ENCODE assay signal across 9 mouse cellular contexts in genomic region chr15:36873058-36873883, GRCm38 (mm10).
DNase-seq lines count a peak whose midpoint lies in the region; ATAC-seq lines count a peak whose summit lies in the region.
"Had no signal": no experiment of that assay in that cellular context is flagged by ENCODE, and none has a peak within 500 bp of the region (broad histone marks: within the 10 kb centered on the region; RNA-seq: fewer than 3 reads in every experiment).

No protein-coding gene starts in this region.

- no peaks in the 10 kb centered on the region for H3K27me3 ChIP-seq in embryonic facial prominence, embryonic 14.5 days (replicated peaks; ENCODE audit: control insufficient read depth, insufficient read depth, low read length)
- H3K27me3 ChIP-seq in heart, embryonic 14.5 days (ENCODE audit: control insufficient read depth, insufficient read depth, low read length): no peaks in the 10 kb centered on the region
- H3K27me3 ChIP-seq in kidney, embryonic 16.5 days (ENCODE audit: insufficient read depth, low read length): no peaks in the 10 kb centered on the region
- no peaks in the 10 kb centered on the region for H3K27me3 ChIP-seq in stomach, embryonic 15.5 days (replicated peaks)

- no peaks in the 10 kb centered on the region for H3K36me3 ChIP-seq in embryonic facial prominence, embryonic 14.5 days (ENCODE audit: control insufficient read depth, insufficient read depth, low read length)
- no peaks in the 10 kb centered on the region for H3K36me3 ChIP-seq in heart, embryonic 14.5 days (ENCODE audit: control insufficient read depth, insufficient read depth, low read length)
- no peaks in the 10 kb centered on the region for H3K36me3 ChIP-seq in kidney, embryonic 16.5 days (ENCODE audit: insufficient read depth, low read length)
- H3K36me3 ChIP-seq in stomach, embryonic 15.5 days: no peaks in the 10 kb centered on the region

- intact Hi-C loops in left cerebral cortex, postnatal 4 days (cut with DNase I): no loop called here

- ATAC-seq in embryonic facial prominence, embryonic 14.5 days (ENCODE audit: low read depth): peak; percentile 82
- peak; percentile 81 for ATAC-seq in heart, embryonic 14.5 days (ENCODE audit: insufficient number of reproducible peaks, insufficient read depth, low FRiP score, low read depth)
- peak; percentile 70 for ATAC-seq in kidney, embryonic 16.5 days (ENCODE audit: low FRiP score, low TSS enrichment)
- peak; percentile 67; the same call in 1 of the 2 replicates for ATAC-seq in stomach, embryonic 15.5 days (ENCODE audit: insufficient read depth, low FRiP score, low read depth)

- no peak overlapping the region for H3K9ac ChIP-seq in embryonic facial prominence, embryonic 14.5 days (ENCODE audit: low read depth, low read length)
- H3K9ac ChIP-seq in heart, embryonic 14.5 days (ENCODE audit: low read length): peak overlapping the region; percentile 54
- peak overlapping the region; percentile 34; the same call in 1 of the 2 replicates for H3K9ac ChIP-seq in kidney, embryonic 16.5 days (replicated peaks; ENCODE audit: low read length)
- no peak overlapping the region for H3K9ac ChIP-seq in stomach, embryonic 15.5 days

- H3K27ac ChIP-seq in embryonic facial prominence, embryonic 14.5 days (replicated peaks; ENCODE audit: low read depth, low read length): peak overlapping the region; percentile 73
- H3K27ac ChIP-seq in heart, embryonic 14.5 days (replicated peaks in 1 of 2; ENCODE audit: control insufficient read depth in 1 of 2, insufficient read depth in 1 of 2, low read depth in 2 of 2, low read length in 2 of 2): peak overlapping the region; percentile 87 to 94
- peak overlapping the region; percentile 66 for H3K27ac ChIP-seq in kidney, embryonic 16.5 days (ENCODE audit: low read length)
- peak overlapping the region; percentile 72 for H3K27ac ChIP-seq in stomach, embryonic 15.5 days

- H3K4me2 ChIP-seq in embryonic facial prominence, embryonic 14.5 days (ENCODE audit: low read depth, low read length): peak overlapping the region; percentile 29
- peak overlapping the region; percentile 45 for H3K4me2 ChIP-seq in heart, embryonic 14.5 days (ENCODE audit: low read length)
- H3K4me2 ChIP-seq in kidney, embryonic 16.5 days (replicated peaks; ENCODE audit: low read depth, low read length): no peak overlapping the region; the same call in 1 of the 2 replicates
- H3K4me2 ChIP-seq in stomach, embryonic 15.5 days: peak overlapping the region; percentile 29; the same call in 1 of the 2 replicates

- 11% methylated on average over 10 of the region's 10 CpGs for WGBS in embryonic facial prominence, embryonic 14.5 days
- whole genome bisulfite sequencing in heart, embryonic 14.5 days: 8% methylated on average over 10 of the region's 10 CpGs
- 13% methylated on average over 10 of the region's 10 CpGs for WGBS in kidney, embryonic 16.5 days
- 16% methylated on average over 10 of the region's 10 CpGs for WGBS in stomach, embryonic 15.5 days

- DNase-seq in left cerebral cortex, postnatal 4 days: peak; percentile 54
- DNase-seq in left cerebral cortex, adult 8-10 months (ENCODE audit: low spot score in 2 of 2): no peak
- peak; percentile 93 for DNase-seq in embryonic facial prominence, embryonic 14.5 days (ENCODE audit: low spot score)
- DNase-seq in lung, postnatal 14 days: peak; percentile 81
- DNase-seq in thymus, postnatal 36 days: no peak

- no peaks in the 10 kb centered on the region for H3K9me3 ChIP-seq in embryonic facial prominence, embryonic 14.5 days (ENCODE audit: control insufficient read depth, low read length)
- H3K9me3 ChIP-seq in heart, embryonic 14.5 days (ENCODE audit: control insufficient read depth, low read length): no peaks in the 10 kb centered on the region
- no peaks in the 10 kb centered on the region for H3K9me3 ChIP-seq in kidney, embryonic 16.5 days (ENCODE audit: low read length)
- no peaks in the 10 kb centered on the region for H3K9me3 ChIP-seq in stomach, embryonic 15.5 days

- H3K4me1 ChIP-seq in embryonic facial prominence, embryonic 14.5 days (ENCODE audit: control insufficient read depth, insufficient read depth, low read length): peaks cover 20% of the 10 kb centered on the region
- H3K4me1 ChIP-seq in heart, embryonic 14.5 days (ENCODE audit: control insufficient read depth in 2 of 2, insufficient read depth in 2 of 2, low read length in 2 of 2): peaks cover 29 to 37% of the 10 kb centered on the region in 2 experiments
- peaks cover 25% of the 10 kb centered on the region for H3K4me1 ChIP-seq in kidney, embryonic 16.5 days (ENCODE audit: insufficient read depth, low read length)
- H3K4me1 ChIP-seq in stomach, embryonic 15.5 days: peaks cover 26% of the 10 kb centered on the region

- H3K4me3 ChIP-seq in embryonic facial prominence, embryonic 14.5 days (ENCODE audit: low read depth, low read length): no peak overlapping the region
- no peak overlapping the region for H3K4me3 ChIP-seq in heart, embryonic 14.5 days (ENCODE audit: control insufficient read depth in 1 of 2, insufficient read depth in 1 of 2, low read depth in 1 of 2, low read length in 2 of 2)
- H3K4me3 ChIP-seq in kidney, embryonic 16.5 days (ENCODE audit: low read length): no peak overlapping the region
- no peak overlapping the region for H3K4me3 ChIP-seq in stomach, embryonic 15.5 days (replicated peaks)
- H3K4me3 ChIP-seq: erythroblast, embryonic 14.5 days had no signal

Comparison
In these comparisons a context has a peak if more than half of its experiments do, and no peak if none do; other contexts are left out.
1. DNase-seq: peak in left cerebral cortex, postnatal 4 days (single experiment), embryonic facial prominence, embryonic 14.5 days (single experiment) and lung, postnatal 14 days (single experiment); none in left cerebral cortex, adult 8-10 months (0 of 2) and thymus, postnatal 36 days (0 of 2).
2. H3K9ac ChIP-seq: peak in heart, embryonic 14.5 days (single experiment) and kidney, embryonic 16.5 days (single experiment); none in embryonic facial prominence, embryonic 14.5 days (single experiment) and stomach, embryonic 15.5 days (single experiment).
3. Peak in every context shown above with its lines, with median percentiles within 50 percentile points of each other: ATAC-seq and H3K27ac ChIP-seq.